Mouse (Mus musculus): ENCODE measurements at regions not wholly inside any gene's neighbourhood (a gene's known extent, or its start where the extent isn't known, plus 50 kb on each side); places are given as distances from the start of the nearest gene placed in this dataset.

GRCm38 (mm10) chr10:118751110-118751509 lies 118.9 kb downstream of the Dyrk2 start:
- TF ChIP-seq CTCF (IDR thresholded peaks at IDR 0.05; ENCODE audit: low read depth) (no peak), EP300 (IDR thresholded peaks at IDR 0.05; ENCODE audit: low read depth) (no peak)

Data from liver, embryonic 14.5 days (tissue).